In genomic region chr5:140006861-140007260, GRCm38 (mm10) we compare ENCODE assay signal across 15 mouse cellular contexts.
"Had no signal": no experiment of that assay in that cellular context is flagged by ENCODE, and none has a peak within 500 bp of the region (broad histone marks: within the 10 kb centered on the region; RNA-seq: fewer than 3 reads in every experiment).

No protein-coding gene starts in this region.

- H3K9ac ChIP-seq: liver, embryonic 14.5 days; neural tube, embryonic 15.5 days had no signal

- H3K27ac ChIP-seq: left cerebral cortex, adult 2 months; liver, embryonic 14.5 days; midbrain, embryonic 10.5 days; neural tube, embryonic 15.5 days had no signal

- H3K4me3 ChIP-seq: left cerebral cortex, adult 2 months; midbrain, embryonic 10.5 days; myocyte; neural tube, embryonic 15.5 days had no signal

- DNase-seq: kidney, adult 11 months; kidney, adult 9 months; kidney, postnatal 14 days; lung, adult 18-20 months; lung, postnatal 4 days; right cerebral cortex, adult 18-20 months; right cerebral cortex, postnatal 25 days; thymus, adult 18-20 months; thymus, postnatal 14 days had no signal

- H3K9me3 ChIP-seq: midbrain, embryonic 10.5 days; neural tube, embryonic 15.5 days had no signal

- H3K36me3 ChIP-seq: neural tube, embryonic 15.5 days had no signal

- ATAC-seq: lung, postnatal 0 days had no signal

- H3K4me2 ChIP-seq: neural tube, embryonic 15.5 days had no signal

- H3K27me3 ChIP-seq: neural tube, embryonic 15.5 days had no signal
